ENCODE assay signal across 24 mouse cellular contexts in genomic region chrX:110117471-110118190, GRCm38 (mm10).
"Had no signal": no experiment of that assay in that cellular context is flagged by ENCODE, and none has a peak within 500 bp of the region (broad histone marks: within the 10 kb centered on the region; RNA-seq: fewer than 3 reads in every experiment).

No protein-coding gene starts in this region.

- H3K9me3 ChIP-seq: heart, embryonic 10.5 days; hindbrain, embryonic 10.5 days; hindbrain, embryonic 12.5 days; intestine, embryonic 15.5 days; limb, embryonic 10.5 days; limb, embryonic 12.5 days; liver, embryonic 13.5 days; liver, embryonic 15.5 days had no signal

- H3K4me3 ChIP-seq: heart, embryonic 10.5 days; heart, embryonic 12.5 days; hindbrain, embryonic 10.5 days; hindbrain, embryonic 12.5 days; intestine, embryonic 15.5 days; layer of hippocampus, adult 2 months; left cerebral cortex, adult 2 months; limb, embryonic 10.5 days; limb, embryonic 12.5 days; liver, embryonic 13.5 days; liver, embryonic 15.5 days had no signal

- H3K27ac ChIP-seq: heart, embryonic 10.5 days; hindbrain, embryonic 10.5 days; hindbrain, embryonic 12.5 days; hindbrain, embryonic 14.5 days; intestine, embryonic 15.5 days; layer of hippocampus, adult 2 months; left cerebral cortex, adult 2 months; limb, embryonic 10.5 days; limb, embryonic 12.5 days; liver, embryonic 13.5 days; liver, embryonic 15.5 days had no signal

- H3K27me3 ChIP-seq: heart, embryonic 12.5 days; hindbrain, embryonic 12.5 days; intestine, embryonic 15.5 days; limb, embryonic 12.5 days; liver, embryonic 13.5 days; liver, embryonic 15.5 days had no signal

- DNase-seq: gastrocnemius, postnatal 10 days; gastrocnemius, postnatal 25 days; heart, adult 18-20 months; heart, postnatal 10 days; heart, postnatal 4 days; kidney, adult 18-20 months; kidney, adult 8-10 months; kidney, postnatal 10 days; kidney, postnatal 25 days; kidney, postnatal 4 days; liver; liver, embryonic 13.5 days; liver, postnatal 0 days had no signal

- H3K9ac ChIP-seq: heart, embryonic 12.5 days; hindbrain, embryonic 12.5 days; hindbrain, embryonic 14.5 days; intestine, embryonic 15.5 days; limb, embryonic 12.5 days; liver, embryonic 13.5 days; liver, embryonic 15.5 days; liver, postnatal 0 days had no signal

- H3K36me3 ChIP-seq: heart, embryonic 10.5 days; heart, embryonic 12.5 days; hindbrain, embryonic 10.5 days; hindbrain, embryonic 12.5 days; intestine, embryonic 15.5 days; limb, embryonic 10.5 days; limb, embryonic 12.5 days; liver, embryonic 13.5 days; liver, embryonic 15.5 days had no signal

- H3K4me1 ChIP-seq: heart, embryonic 10.5 days; heart, embryonic 12.5 days; hindbrain, embryonic 10.5 days; hindbrain, embryonic 12.5 days; intestine, embryonic 15.5 days; limb, embryonic 10.5 days; limb, embryonic 12.5 days; liver, embryonic 13.5 days; liver, embryonic 15.5 days had no signal
